Comparison of ENCODE assay signal across 9 mouse cellular contexts in the genomic region with DNA sequence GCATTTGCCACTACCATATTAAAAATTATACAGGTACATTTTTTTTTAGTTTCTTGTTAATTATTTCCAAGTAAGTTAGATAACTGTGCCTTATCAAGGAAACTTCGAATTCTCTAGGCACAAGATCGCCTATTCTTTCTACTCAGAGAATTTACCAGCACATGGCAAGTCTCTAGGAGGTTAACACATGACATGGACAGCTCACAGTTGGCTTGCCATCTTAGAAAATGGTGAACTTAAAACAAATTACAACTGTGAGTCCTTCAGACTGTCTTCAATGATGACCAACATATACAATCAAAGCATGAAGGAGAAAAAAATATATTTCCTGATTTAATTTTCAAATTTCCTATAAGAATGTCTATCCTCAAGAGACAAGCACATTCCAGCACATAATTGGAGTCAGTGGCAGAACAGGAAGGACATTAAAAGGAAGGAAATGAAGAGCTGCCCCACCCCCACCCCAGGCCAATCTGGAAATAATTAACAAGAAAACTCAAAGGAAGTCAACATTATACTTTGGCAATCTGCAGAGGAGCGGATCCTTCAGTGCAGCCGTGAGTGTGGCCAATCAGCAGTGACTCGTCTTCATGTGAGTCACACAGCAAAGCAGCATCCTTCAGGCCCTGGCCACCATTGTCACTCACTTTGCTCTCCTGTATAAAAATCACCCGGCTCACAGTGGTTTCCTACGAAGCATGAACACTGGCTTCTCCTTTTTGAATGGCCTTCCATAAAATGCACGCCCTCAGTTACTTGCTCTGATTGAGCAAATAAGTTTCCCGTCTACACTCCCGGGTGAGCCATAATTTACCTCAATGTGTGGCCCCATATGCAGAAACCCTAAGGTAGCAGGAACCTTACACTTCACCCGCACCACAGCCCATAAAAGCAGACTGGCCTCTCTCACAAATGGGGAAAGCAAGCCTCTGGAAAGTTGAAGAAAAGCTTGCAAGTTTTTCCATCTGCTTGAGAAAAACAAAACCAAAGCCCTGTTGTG. TPM values are rescaled to one million over a fixed set of nuclear protein-coding genes. Genes with fewer than 3 reads are reported as not detected.
DNase-seq lines count a peak whose midpoint lies in the region; ATAC-seq and TF ChIP-seq lines count a peak whose summit lies in the region.
"Had no signal": no experiment of that assay in that cellular context is flagged by ENCODE, and none has a peak within 500 bp of the region (broad histone marks: within the 10 kb centered on the region; RNA-seq: fewer than 3 reads in every experiment).

No protein-coding gene starts in this region.

- peak; percentile 89 for DNase-seq in heart, adult 11 months
- DNase-seq in kidney, adult 2 months, result peak; percentile 27
- peak; percentile 45 for DNase-seq in liver, postnatal 0 days
- DNase-seq in cerebellum, adult 11-12 months, result no peak
- no peak for DNase-seq in testis, postnatal 10 days (ENCODE audit: low spot score)

- H3K4me3 ChIP-seq in heart, embryonic 11.5 days (ENCODE audit: low read depth, low read length), result no peak overlapping the region
- H3K4me3 ChIP-seq in bone marrow macrophage, adult 2 months (ENCODE audit: insufficient read depth, low read length), result no peak overlapping the region
- no peak overlapping the region for H3K4me3 ChIP-seq in kidney, adult 2 months (ENCODE audit: insufficient read depth, low read depth, low read length)
- no peak overlapping the region for H3K4me3 ChIP-seq in liver, postnatal 0 days (ENCODE audit: low read depth, low read length)

- TF ChIP-seq CTCF in bone marrow macrophage, adult 2 months (IDR thresholded peaks at IDR 0.05; ENCODE audit: low read depth, low read length), result no peak
- no peak for TF ChIP-seq CTCF in kidney, adult 2 months (conservative IDR thresholded peaks at IDR 0.05; ENCODE audit: insufficient read depth, insufficient read length, low read depth, low read length)
- TF ChIP-seq CTCF in liver, postnatal 0 days (IDR thresholded peaks at IDR 0.05; ENCODE audit: low read depth), result no peak

- H3K27me3 ChIP-seq in heart, embryonic 11.5 days (ENCODE audit: control insufficient read depth, insufficient read depth, low read length), result no peaks in the 10 kb centered on the region
- no peaks in the 10 kb centered on the region; the same call in 1 of the 2 replicates for H3K27me3 ChIP-seq in kidney, adult 2 months (replicated peaks; ENCODE audit: control insufficient read depth, insufficient read depth, low read length)
- no peaks in the 10 kb centered on the region for H3K27me3 ChIP-seq in liver, postnatal 0 days (ENCODE audit: insufficient read depth, low read length)

- H3K9ac ChIP-seq in heart, embryonic 11.5 days (ENCODE audit: low read depth, low read length), result no peak overlapping the region
- no peak overlapping the region for H3K9ac ChIP-seq in liver, postnatal 0 days (replicated peaks)

- 66% methylated on average over 11 of the region's 11 CpGs for WGBS in heart, embryonic 11.5 days (ENCODE audit: insufficient replicate concordance)
- 39% methylated on average over 11 of the region's 11 CpGs for WGBS in kidney, adult 2 months
- 44% methylated on average over 11 of the region's 11 CpGs for WGBS in liver, postnatal 0 days (ENCODE audit: insufficient replicate concordance)

- no peak for ATAC-seq in heart, embryonic 11.5 days (replicated peaks; ENCODE audit: insufficient number of reproducible peaks, low FRiP score, low TSS enrichment)
- peak; percentile 73 for ATAC-seq in liver, postnatal 0 days
- no peak for ATAC-seq in erythroblast, adult 5-6 weeks (replicated peaks; ENCODE audit: low FRiP score, poor library complexity, severe bottlenecking)
- ATAC-seq: CD4-positive, CD25-positive, alpha-beta regulatory T cell, adult 4 months had no signal

- no peaks in the 10 kb centered on the region for H3K36me3 ChIP-seq in heart, embryonic 11.5 days (ENCODE audit: control insufficient read depth, insufficient read depth, low read length)
- no peaks in the 10 kb centered on the region for H3K36me3 ChIP-seq in kidney, adult 2 months (ENCODE audit: control insufficient read depth, insufficient read depth, low read length)
- H3K36me3 ChIP-seq in liver, postnatal 0 days (replicated peaks; ENCODE audit: insufficient read depth, low read length), result no peaks in the 10 kb centered on the region

- no peak overlapping the region for H3K27ac ChIP-seq in heart, embryonic 11.5 days (ENCODE audit: low read depth, low read length)
- H3K27ac ChIP-seq in bone marrow macrophage, adult 2 months (ENCODE audit: insufficient read depth, low read depth, low read length), result peak overlapping the region; percentile 61
- H3K27ac ChIP-seq in kidney, adult 2 months (ENCODE audit: insufficient read depth, low read depth, low read length), result no peak overlapping the region
- no peak overlapping the region for H3K27ac ChIP-seq in liver, postnatal 0 days (ENCODE audit: low read depth)

- H3K9me3 ChIP-seq in heart, embryonic 11.5 days (replicated peaks; ENCODE audit: control insufficient read depth, low read length), result no peaks in the 10 kb centered on the region
- no peaks in the 10 kb centered on the region for H3K9me3 ChIP-seq in liver, postnatal 0 days (ENCODE audit: low read length)

- H3K4me1 ChIP-seq in heart, embryonic 11.5 days (ENCODE audit: control insufficient read depth, insufficient read depth, low read length), result no peaks in the 10 kb centered on the region
- peaks cover 30% of the 10 kb centered on the region for H3K4me1 ChIP-seq in bone marrow macrophage, adult 2 months (ENCODE audit: control insufficient read depth, insufficient read depth, low read length)
- H3K4me1 ChIP-seq in kidney, adult 2 months (ENCODE audit: control insufficient read depth, insufficient read depth, low read length), result no peaks in the 10 kb centered on the region; the same call in 1 of the 2 replicates
- H3K4me1 ChIP-seq in liver, postnatal 0 days (ENCODE audit: insufficient read depth), result peaks cover 8% of the 10 kb centered on the region

- no peak for TF ChIP-seq POLR2A in bone marrow macrophage, adult 2 months (IDR thresholded peaks at IDR 0.05; ENCODE audit: borderline replicate concordance, low read depth, low read length)
- TF ChIP-seq POLR2A in kidney, adult 2 months (IDR thresholded peaks at IDR 0.05; ENCODE audit: low read depth, low read length), result no peak

- no peak for TF ChIP-seq EP300 in liver, postnatal 0 days (IDR thresholded peaks at IDR 0.05; ENCODE audit: low read depth)

- no peak overlapping the region for H3K4me2 ChIP-seq in heart, embryonic 11.5 days
- H3K4me2 ChIP-seq in liver, postnatal 0 days (ENCODE audit: low read depth, low read length), result no peak overlapping the region

RNA-seq across cellular contexts. Expression of a gene that starts 26.4 kb away (rescaled TPM):
- 9.4 and 12.0 TPM in 2 replicates for polyA plus RNA-seq in heart, embryonic 11.5 days (2014; fragmentation: Nextera tagmentation; extraction: Ambion mirVana)
- 2.3 and 2.6 TPM in 2 replicates for polyA plus RNA-seq in bone marrow macrophage, adult 2 months (2012; ENCODE audit: insufficient read depth, insufficient read length, missing spikeins)
- polyA plus RNA-seq in kidney, adult 2 months (2012; rRNA removed), result 0.54 and 0.72 TPM in 2 replicates
- 8.3 and 9.9 TPM in 2 replicates for polyA plus RNA-seq in liver, postnatal 0 days (2015; fragmentation: Nextera tagmentation; extraction: Ambion mirVana)
- total RNA-seq in erythroblast, adult 5-6 weeks (2015; ENCODE audit: low replicate concordance), result 8.2 TPM in 1 of 2 replicates, not detected in the other
- 3.7 and 7.5 TPM in 2 replicates for total RNA-seq in erythroblast, adult 5-6 weeks (2017; ENCODE audit: low replicate concordance)

RNA-seq across cellular contexts. Expression of a gene that starts 44.7 kb away (rescaled TPM):
- polyA plus RNA-seq in heart, embryonic 11.5 days (2014; fragmentation: Nextera tagmentation; extraction: Ambion mirVana), result 0.30 TPM in 1 of 2 replicates, not detected in the other
- 0.87 TPM in 1 of 2 replicates, not detected in the other for polyA plus RNA-seq in bone marrow macrophage, adult 2 months (2012; ENCODE audit: insufficient read depth, insufficient read length, missing spikeins)
- polyA plus RNA-seq in kidney, adult 2 months (2012; rRNA removed), result not detected in 2 replicates
- 0.14 and 0.21 TPM in 2 replicates for polyA plus RNA-seq in liver, postnatal 0 days (2015; fragmentation: Nextera tagmentation; extraction: Ambion mirVana)
- not detected in 2 replicates for total RNA-seq in erythroblast, adult 5-6 weeks (2015; ENCODE audit: low replicate concordance)
- total RNA-seq in erythroblast, adult 5-6 weeks (2017; ENCODE audit: low replicate concordance), result not detected in 2 replicates

Comparison
In these comparisons a context has a peak if more than half of its experiments do, and no peak if none do; other contexts are left out.
1. DNase-seq: peak in heart, adult 11 months (single experiment), kidney, adult 2 months (single experiment) and liver, postnatal 0 days (single experiment); none in cerebellum, adult 11-12 months (single experiment) and testis, postnatal 10 days (single experiment).